Mouse (Mus musculus) olfactory bulb, adult 2 months (tissue): ENCODE data around the gene Brd9. TPM values are rescaled to one million over a fixed set of nuclear protein-coding genes. Genes with fewer than 3 reads are reported as not detected.

Experiments
- H3K27ac ChIP-seq: fragments of 200-500 bp; 2 replicates; pipeline ENCODE4 v1.5.1; 2012; ENCODE audit warnings: low read depth, low read length; ENCODE audit not compliant: insufficient read depth
- H3K4me1 ChIP-seq: fragments of 200-500 bp; 2 replicates; pipeline ENCODE4 v1.6.1; 2012; ENCODE audit warnings: low read length; ENCODE audit not compliant: control insufficient read depth, insufficient read depth
- H3K4me3 ChIP-seq: fragments of 200-500 bp; 2 replicates; pipeline ENCODE4 v1.5.1; 2012; ENCODE audit warnings: mild to moderate bottlenecking, low read depth, low read length, moderate library complexity; ENCODE audit not compliant: insufficient read depth
- CTCF ChIP-seq: fragments of 200-500 bp; IDR thresholded peaks from 2 replicates; pipeline ENCODE4 v1.5.1; 2012; ENCODE audit warnings: low read depth, mild to moderate bottlenecking, low read length, moderate library complexity; ENCODE audit not compliant: insufficient read depth
- POLR2A ChIP-seq: fragments of 200-500 bp; IDR thresholded peaks from 2 replicates; pipeline ENCODE4 v1.6.1; 2012; ENCODE audit warnings: mild to moderate bottlenecking, low read depth, low read length, moderate library complexity; ENCODE audit not compliant: insufficient read depth
- WGBS: fragments of 180-500 bp; shearing (Covaris S2); methylation state at CpG from one replicate; pipeline ENCODE4 v1.1.7; 2018; 5-methylcytosine and 5-hydroxymethylcytosine counted together
- polyA plus RNA-seq: library from polyadenylated mRNA; stranded (reverse); fragments of >200 nt; gene quantifications from 2 replicates; pipeline ENCODE4 v1.2.4, GENCODE M21; 2012; ENCODE audit warnings: low replicate concordance; ENCODE audit not compliant: missing spikeins, insufficient read depth, insufficient read length

Brd9 gene
- polyA plus RNA-seq, 1 experiment: 428 TPM

GRCm38 (mm10) chr13:73938177-73938560, 558 bp downstream of the Brd9 start:
- Histone ChIP-seq H3K4me1 (peaks cover 10% of the 10 kb centered on the region), H3K27ac (no peak overlapping the region), H3K4me3 (peak overlapping the region; percentile 83)
- WGBS: 29% methylated on average over 13 of the region's 13 CpGs
- TF ChIP-seq POLR2A: no peak
- no peak for TF ChIP-seq CTCF

- H3K27ac ChIP-seq: no peak overlapping the region
- no peak for TF ChIP-seq CTCF
- H3K4me3 ChIP-seq: no peak overlapping the region
- WGBS: 97% methylated on average over 5 of the region's 5 CpGs
- H3K4me1 ChIP-seq: peaks cover 10% of the 10 kb centered on the region
Observed at GRCm38 (mm10) chr13:73939101-73939500, 1.5 kb downstream of the Brd9 start.

GRCm38 (mm10) chr13:73944606-73945005, 7.0 kb downstream of the Brd9 start:
- WGBS: 98% methylated on average over 9 of the region's 9 CpGs
- Histone ChIP-seq H3K4me3 (no peak overlapping the region), H3K4me1 (no peaks in the 10 kb centered on the region), H3K27ac (no peak overlapping the region)
- TF ChIP-seq CTCF: no peak
- TF ChIP-seq POLR2A: no peak

GRCm38 (mm10) chr13:73953551-73954130, 16.0 kb downstream of the Brd9 start:
- TF ChIP-seq POLR2A (no peak), CTCF (no peak)
- Histone ChIP-seq H3K27ac (no peak overlapping the region), H3K4me1 (no peaks in the 10 kb centered on the region), H3K4me3 (no peak overlapping the region)
- 95% methylated on average over 1 of the region's 1 CpGs for WGBS

- TF ChIP-seq POLR2A (no peak), CTCF (no peak)
- Histone ChIP-seq H3K4me3 (no peak overlapping the region), H3K4me1 (no peaks in the 10 kb centered on the region), H3K27ac (no peak overlapping the region)
- WGBS: 72% methylated on average over 6 of the region's 6 CpGs
Observed at GRCm38 (mm10) chr13:73954666-73955065, 17.1 kb downstream of the Brd9 start.

- Histone ChIP-seq H3K4me3 (no peak overlapping the region), H3K4me1 (no peaks in the 10 kb centered on the region), H3K27ac (no peak overlapping the region)
- 95% methylated on average over 5 of the region's 5 CpGs for WGBS
- no peak for TF ChIP-seq CTCF
- TF ChIP-seq POLR2A: no peak
Observed at GRCm38 (mm10) chr13:73955531-73955930, 17.9 kb downstream of the Brd9 start.

GRCm38 (mm10) chr13:73960117-73960652, 22.6 kb downstream of the Brd9 start:
- H3K27ac ChIP-seq: no peak overlapping the region
- no peak for TF ChIP-seq CTCF
- TF ChIP-seq POLR2A: no peak
- no peaks in the 10 kb centered on the region for H3K4me1 ChIP-seq
- H3K4me3 ChIP-seq: no peak overlapping the region
- 90% methylated on average over 10 of the region's 10 CpGs for WGBS

- TF ChIP-seq CTCF (no peak), POLR2A (no peak)
- Histone ChIP-seq H3K4me3 (no peak overlapping the region), H3K4me1 (no peaks in the 10 kb centered on the region), H3K27ac (no peak overlapping the region)
- WGBS: 74% methylated on average over 4 of the region's 4 CpGs
Observed at GRCm38 (mm10) chr13:73961177-73961576, 23.6 kb downstream of the Brd9 start.

GRCm38 (mm10) chr13:73963551-73963950, 25.9 kb downstream of the Brd9 start, which contains the start of gene Zdhhc11:
TSS of gene Zdhhc11 (plus strand) at chr13:73963851.
- TF ChIP-seq CTCF (no peak), POLR2A (no peak)
- no peaks in the 10 kb centered on the region for H3K4me1 ChIP-seq
- H3K27ac ChIP-seq: no peak within 1 kb of the TSS
- WGBS: 77% methylated on average over 5 of the region's 5 CpGs
- no peak within 1 kb of the TSS for H3K4me3 ChIP-seq
